Mouse (Mus musculus): Measurements from ENCODE around the gene Olfr228. TPM values are rescaled to one million over a fixed set of nuclear protein-coding genes. Genes with fewer than 3 reads are reported as not detected.
"Not testable (repeated sequence)": the region's sequence is repeated elsewhere in the genome, so short reads cannot be mapped to it uniquely, and the experiment has no call there.

Olfr228 gene
- 0.32 and 0.44 TPM in 2 replicates for polyA plus RNA-seq (2015; fragmentation: Nextera tagmentation; extraction: Ambion mirVana)

DNA sequence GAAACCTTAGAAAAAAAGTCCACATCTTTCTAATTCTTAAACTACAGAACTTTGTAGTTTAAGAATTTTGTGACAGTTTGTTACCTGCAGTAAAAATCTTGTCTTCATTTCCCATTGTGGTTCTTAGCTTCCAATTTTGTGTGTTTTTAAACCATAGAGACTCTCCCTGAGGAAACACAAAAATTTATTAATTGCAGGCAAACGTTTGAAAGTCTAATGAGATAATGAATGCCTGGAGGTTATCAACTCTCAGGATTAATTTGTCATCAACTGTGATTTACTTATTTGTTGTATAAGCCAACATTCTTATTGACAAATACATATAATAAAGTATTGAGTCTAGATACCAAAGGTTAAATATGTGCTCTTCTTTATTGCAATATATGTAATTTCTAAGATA lies at the start of gene Olfr228:
Olfr228 (minus strand) TSS at position 101 of the 400 bp plus-strand sequence.
- Histone ChIP-seq H3K36me3 (no peaks in the 10 kb centered on the region), H3K4me2 (replicated peaks) (no peak within 1 kb of the TSS), H3K9me3 (replicated peaks) (no peaks in the 10 kb centered on the region), H3K27ac (replicated peaks) (no peak within 1 kb of the TSS), H3K4me1 (no peaks in the 10 kb centered on the region), H3K4me3 (replicated peaks) (no peak within 1 kb of the TSS), H3K9ac (no peak within 1 kb of the TSS), H3K27me3 (no peaks in the 10 kb centered on the region)
- ATAC-seq (ENCODE audit: insufficient number of reproducible peaks, low FRiP score, low TSS enrichment, low read depth): no peak
- WGBS: 22% methylated on average over 1 of the region's 1 CpGs

DNA sequence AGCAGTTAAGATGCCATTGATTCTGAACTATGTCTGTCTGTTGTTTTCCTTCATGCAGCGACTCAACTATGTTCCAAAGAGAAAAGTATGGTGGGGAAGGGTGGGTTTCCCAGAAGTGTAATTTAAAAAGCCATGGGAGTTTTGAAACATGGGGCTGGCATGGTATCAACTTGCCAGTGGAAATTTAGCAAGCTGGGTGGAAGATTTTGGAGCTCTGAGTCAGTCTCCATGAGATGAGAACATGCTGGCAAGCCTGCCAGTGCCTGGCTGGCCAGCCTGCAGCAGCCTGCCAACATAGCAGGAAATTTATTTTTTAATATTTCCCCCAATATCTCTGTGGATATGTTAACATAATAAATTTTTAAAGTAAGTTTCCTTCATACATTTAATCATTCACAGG lies 43.8 kb upstream of the Olfr228 start:
- H3K27ac ChIP-seq (replicated peaks): no peak overlapping the region
- no peaks in the 10 kb centered on the region for H3K4me1 ChIP-seq
- no peak overlapping the region for H3K4me3 ChIP-seq (replicated peaks)
- no peaks in the 10 kb centered on the region for H3K27me3 ChIP-seq
- 63% methylated on average over 1 of the region's 1 CpGs for WGBS
- H3K9me3 ChIP-seq (replicated peaks): no peaks in the 10 kb centered on the region
- no peaks in the 10 kb centered on the region for H3K36me3 ChIP-seq
- H3K9ac ChIP-seq: no peak overlapping the region
- no peak for ATAC-seq (ENCODE audit: insufficient number of reproducible peaks, low FRiP score, low TSS enrichment, low read depth)
- no peak overlapping the region for H3K4me2 ChIP-seq (replicated peaks)

DNA sequence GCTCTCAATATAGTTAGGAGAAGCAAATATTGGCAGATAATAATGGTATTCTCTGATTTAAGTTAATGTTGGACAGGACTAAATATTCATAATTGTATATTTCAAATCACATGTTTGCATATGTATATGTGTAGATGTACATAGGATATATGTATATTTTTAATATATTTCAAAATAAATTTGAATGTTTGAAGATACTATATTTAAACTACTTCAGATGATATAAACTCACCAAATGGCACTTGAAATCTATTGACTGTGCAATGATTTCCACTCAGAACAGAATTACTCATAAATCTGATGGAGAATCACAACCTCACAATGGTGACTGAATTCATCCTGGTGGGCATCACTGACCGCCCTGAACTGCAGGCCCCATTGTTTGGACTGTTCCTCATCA lies 21.0 kb upstream of the Olfr228 start, which contains the start of gene Olfr1076:
Olfr1076 (plus strand) TSS at position 301 of the 400 bp plus-strand sequence.
- no peaks in the 10 kb centered on the region for H3K36me3 ChIP-seq
- H3K4me2 ChIP-seq (replicated peaks): no peak within 1 kb of the TSS
- no peak within 1 kb of the TSS for H3K4me3 ChIP-seq (replicated peaks)
- no peak within 1 kb of the TSS for H3K27ac ChIP-seq (replicated peaks)
- H3K9ac ChIP-seq: no peak within 1 kb of the TSS
- H3K27me3 ChIP-seq: no peaks in the 10 kb centered on the region
- 71% methylated on average over 1 of the region's 1 CpGs for WGBS
- ATAC-seq (ENCODE audit: insufficient number of reproducible peaks, low FRiP score, low TSS enrichment, low read depth): no peak
- H3K9me3 ChIP-seq (replicated peaks): no peaks in the 10 kb centered on the region
- no peaks in the 10 kb centered on the region for H3K4me1 ChIP-seq

DNA sequence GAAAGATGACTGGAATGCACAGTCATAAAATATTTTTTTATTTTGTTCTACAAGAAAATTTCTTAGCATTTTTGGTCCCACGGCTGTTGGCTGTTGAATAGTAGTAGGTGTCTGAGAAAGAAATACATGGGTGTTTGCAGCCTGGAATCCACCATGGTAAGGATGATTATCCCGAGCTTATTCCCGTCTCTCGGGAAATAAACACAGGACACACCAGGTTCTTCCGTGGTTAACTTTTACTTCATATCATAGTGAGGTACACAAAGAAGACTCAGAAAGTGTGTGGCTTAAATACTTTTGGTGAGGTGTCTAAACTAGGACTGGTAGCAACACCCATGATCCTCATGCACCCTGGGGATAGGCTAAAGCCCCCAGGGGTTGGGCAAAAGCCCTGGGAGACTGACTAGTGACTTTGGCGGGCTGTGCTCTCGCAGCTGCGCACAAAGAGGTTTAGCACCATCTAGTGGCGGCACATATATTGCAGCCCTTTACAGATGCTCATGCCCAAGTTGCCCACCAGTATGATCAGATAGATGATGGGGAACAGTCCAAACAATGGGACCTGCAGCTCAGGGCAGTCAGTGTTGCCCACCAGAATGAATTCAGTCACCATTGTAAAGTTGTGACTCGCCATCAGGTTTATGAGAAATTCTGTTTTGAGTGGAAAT lies 22.6 kb downstream of the Olfr228 start:
- ATAC-seq (ENCODE audit: insufficient number of reproducible peaks, low FRiP score, low TSS enrichment, low read depth): no peak
- no peak overlapping the region for H3K4me3 ChIP-seq (replicated peaks)
- WGBS: 24% methylated on average over 10 of the region's 10 CpGs
- no peaks in the 10 kb centered on the region for H3K4me1 ChIP-seq
- no peaks in the 10 kb centered on the region for H3K9me3 ChIP-seq (replicated peaks)
- no peak overlapping the region for H3K9ac ChIP-seq
- 0 out of 2 replicates have a peak overlapping the region, but pooled peaks have one; percentile 28 for H3K4me2 ChIP-seq (replicated peaks)
- no peaks in the 10 kb centered on the region for H3K27me3 ChIP-seq
- H3K27ac ChIP-seq (replicated peaks): no peak overlapping the region
- no peaks in the 10 kb centered on the region for H3K36me3 ChIP-seq

GRCm38 (mm10) chr2:86460434-86460833 lies 26.8 kb downstream of the Olfr228 start:
- no peaks in the 10 kb centered on the region for H3K4me1 ChIP-seq
- H3K27me3 ChIP-seq: no peaks in the 10 kb centered on the region
- H3K27ac ChIP-seq (replicated peaks): no peak overlapping the region
- 85% methylated on average over 1 of the region's 1 CpGs for WGBS
- no peaks in the 10 kb centered on the region for H3K36me3 ChIP-seq
- no peaks in the 10 kb centered on the region for H3K9me3 ChIP-seq (replicated peaks)
- no peak overlapping the region for H3K9ac ChIP-seq
- no peak for ATAC-seq (ENCODE audit: insufficient number of reproducible peaks, low FRiP score, low TSS enrichment, low read depth)
- no peak overlapping the region for H3K4me3 ChIP-seq (replicated peaks)
- H3K4me2 ChIP-seq (replicated peaks): no peak overlapping the region

- WGBS: 85% methylated on average over 1 of the region's 1 CpGs
- Histone ChIP-seq H3K4me2 (replicated peaks) (no peak within 1 kb of the TSS), H3K9ac (no peak within 1 kb of the TSS), H3K27me3 (no peaks in the 10 kb centered on the region), H3K9me3 (replicated peaks) (no peaks in the 10 kb centered on the region), H3K27ac (replicated peaks) (no peak within 1 kb of the TSS), H3K36me3 (no peaks in the 10 kb centered on the region), H3K4me1 (no peaks in the 10 kb centered on the region), H3K4me3 (replicated peaks) (no peak within 1 kb of the TSS)
- ATAC-seq (ENCODE audit: insufficient number of reproducible peaks, low FRiP score, low TSS enrichment, low read depth): no peak
Observed at GRCm38 (mm10) chr2:86456169-86456568, 31.0 kb downstream of the Olfr228 start, which contains the start of gene Olfr1066. Gene Olfr1066 (minus strand): TSS chr2:86456269.

DNA sequence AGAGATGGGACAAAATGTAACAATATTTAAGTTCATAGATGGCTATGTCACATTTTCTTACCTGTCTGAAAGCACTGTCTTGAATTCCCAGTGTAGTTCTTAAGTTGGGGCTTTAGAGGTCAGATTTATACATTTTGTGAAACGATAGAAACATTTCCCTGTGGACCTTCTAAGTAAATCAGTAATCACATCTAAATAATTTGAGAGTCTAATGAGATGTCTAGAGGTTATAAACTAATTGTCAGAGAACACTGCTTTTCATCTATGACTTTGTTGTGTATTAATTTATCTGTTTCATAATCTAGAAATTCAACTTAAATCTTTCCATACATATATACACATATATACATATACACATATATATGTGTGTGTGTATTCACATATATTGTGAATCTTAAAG lies 36.7 kb downstream of the Olfr228 start, which contains the start of gene Olfr1065:
Olfr1065 (minus strand) TSS at position 101 of the 400 bp plus-strand sequence.
- H3K4me1 ChIP-seq; H3K27me3 ChIP-seq; H3K9ac ChIP-seq; H3K9me3 ChIP-seq (replicated peaks); H3K27ac ChIP-seq (replicated peaks); H3K4me3 ChIP-seq (replicated peaks); H3K36me3 ChIP-seq; H3K4me2 ChIP-seq (replicated peaks); ATAC-seq (ENCODE audit: insufficient number of reproducible peaks, low FRiP score, low TSS enrichment, low read depth): not testable (repeated sequence)
- 75% methylated on average over 1 of the region's 1 CpGs for WGBS

DNA sequence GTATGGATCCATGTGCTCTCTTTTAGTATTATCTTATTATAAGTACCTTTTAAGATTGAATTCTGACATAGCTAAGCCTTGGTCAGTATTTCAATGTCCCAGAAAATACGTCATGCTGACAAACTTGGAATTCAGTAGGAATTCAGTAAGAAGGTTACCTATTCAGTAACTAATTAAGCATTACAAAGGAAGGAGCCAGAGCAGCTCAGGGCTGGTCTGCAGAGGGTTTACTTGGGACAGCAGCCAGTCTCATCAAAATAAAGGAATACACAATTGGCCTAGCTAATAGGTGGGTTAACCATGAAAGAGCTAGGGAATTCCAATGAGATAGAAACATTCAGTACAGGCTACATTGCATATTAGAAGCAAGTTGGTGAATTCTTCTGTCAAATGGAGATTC lies 45.1 kb downstream of the Olfr228 start:
- H3K36me3 ChIP-seq; H3K27ac ChIP-seq (replicated peaks); ATAC-seq (ENCODE audit: insufficient number of reproducible peaks, low FRiP score, low TSS enrichment, low read depth); H3K4me1 ChIP-seq; H3K4me3 ChIP-seq (replicated peaks); H3K9me3 ChIP-seq (replicated peaks); H3K27me3 ChIP-seq; H3K9ac ChIP-seq; H3K4me2 ChIP-seq (replicated peaks): not testable (repeated sequence)
- 69% methylated on average over 1 of the region's 1 CpGs for WGBS

Other genes with a start within 250 kb of the Olfr228 start
- gene Olfr1048, start 247.1 kb downstream of the Olfr228 start, polyA plus RNA-seq (2015; fragmentation: Nextera tagmentation; extraction: Ambion mirVana): 0.20 TPM in 1 of 2 replicates, not detected in the other
- not detected in 2 replicates for gene Olfr1049, start 229.1 kb downstream of the Olfr228 start, polyA plus RNA-seq (2015; fragmentation: Nextera tagmentation; extraction: Ambion mirVana)
- gene Olfr1051, start 208.3 kb downstream of the Olfr228 start, polyA plus RNA-seq (2015; fragmentation: Nextera tagmentation; extraction: Ambion mirVana): not detected in 2 replicates
- 0.12 and 0.23 TPM in 2 replicates for gene Olfr1052, start 194.9 kb downstream of the Olfr228 start, polyA plus RNA-seq (2015; fragmentation: Nextera tagmentation; extraction: Ambion mirVana)
- gene Olfr1053, start 172.1 kb downstream of the Olfr228 start, polyA plus RNA-seq (2015; fragmentation: Nextera tagmentation; extraction: Ambion mirVana): not detected in 2 replicates
- 0.29 and 0.38 TPM in 2 replicates for gene Olfr1054, start 152.0 kb downstream of the Olfr228 start, polyA plus RNA-seq (2015; fragmentation: Nextera tagmentation; extraction: Ambion mirVana)
- gene Olfr1055, start 137.1 kb downstream of the Olfr228 start, polyA plus RNA-seq (2015; fragmentation: Nextera tagmentation; extraction: Ambion mirVana): not detected in 2 replicates
- gene Olfr1056, start 124.9 kb downstream of the Olfr228 start, polyA plus RNA-seq (2015; fragmentation: Nextera tagmentation; extraction: Ambion mirVana): 0.44 TPM in 1 of 2 replicates, not detected in the other
- 0.05 TPM in 1 of 2 replicates, not detected in the other for gene Olfr1057, start 109.0 kb downstream of the Olfr228 start, polyA plus RNA-seq (2015; fragmentation: Nextera tagmentation; extraction: Ambion mirVana)
- 0.22 and 0.98 TPM in 2 replicates for gene Olfr1058, start 98.8 kb downstream of the Olfr228 start, polyA plus RNA-seq (2015; fragmentation: Nextera tagmentation; extraction: Ambion mirVana)
- gene Olfr1061, start 73.3 kb downstream of the Olfr228 start, polyA plus RNA-seq (2015; fragmentation: Nextera tagmentation; extraction: Ambion mirVana): not detected in 2 replicates
- gene Olfr1062, start 60.6 kb downstream of the Olfr228 start, polyA plus RNA-seq (2015; fragmentation: Nextera tagmentation; extraction: Ambion mirVana): 0.05 TPM in 1 of 2 replicates, not detected in the other
- gene Olfr1065, start 36.8 kb downstream of the Olfr228 start, polyA plus RNA-seq (2015; fragmentation: Nextera tagmentation; extraction: Ambion mirVana): 0.09 and 0.29 TPM in 2 replicates
- not detected in 2 replicates for gene Olfr1066, start 31.1 kb downstream of the Olfr228 start, polyA plus RNA-seq (2015; fragmentation: Nextera tagmentation; extraction: Ambion mirVana)
- not detected in 2 replicates for gene Olfr1076, start 21.1 kb upstream of the Olfr228 start, polyA plus RNA-seq (2015; fragmentation: Nextera tagmentation; extraction: Ambion mirVana)
- gene Olfr1079, start 55.1 kb upstream of the Olfr228 start, polyA plus RNA-seq (2015; fragmentation: Nextera tagmentation; extraction: Ambion mirVana): 0.12 and 0.32 TPM in 2 replicates
- gene Olfr1080, start 70.8 kb upstream of the Olfr228 start, polyA plus RNA-seq (2015; fragmentation: Nextera tagmentation; extraction: Ambion mirVana): not detected in 2 replicates
- not detected in 2 replicates for gene Olfr1082, start 111.6 kb upstream of the Olfr228 start, polyA plus RNA-seq (2015; fragmentation: Nextera tagmentation; extraction: Ambion mirVana)
- not detected in 2 replicates for gene Olfr1084, start 152.3 kb upstream of the Olfr228 start, polyA plus RNA-seq (2015; fragmentation: Nextera tagmentation; extraction: Ambion mirVana)
- not detected in 2 replicates for gene Olfr1085, start 174.6 kb upstream of the Olfr228 start, polyA plus RNA-seq (2015; fragmentation: Nextera tagmentation; extraction: Ambion mirVana)
- gene Olfr1086, start 192.7 kb upstream of the Olfr228 start, polyA plus RNA-seq (2015; fragmentation: Nextera tagmentation; extraction: Ambion mirVana): not detected in 2 replicates
- 0.35 TPM in 1 of 2 replicates, not detected in the other for gene Olfr1087, start 211.0 kb upstream of the Olfr228 start, polyA plus RNA-seq (2015; fragmentation: Nextera tagmentation; extraction: Ambion mirVana)
- gene Olfr1089, start 246.3 kb upstream of the Olfr228 start, polyA plus RNA-seq (2015; fragmentation: Nextera tagmentation; extraction: Ambion mirVana): not detected in 2 replicates